Mouse (Mus musculus): ENCODE measurements around the gene Plac1.

GRCm38 (mm10) chrX:53161115-53161514 lies 78.8 kb downstream of the Plac1 start:
- TF ChIP-seq POLR2A (IDR thresholded peaks at IDR 0.05; ENCODE audit: extremely low read depth, insufficient read depth, low read length) (no peak), CTCF (IDR thresholded peaks at IDR 0.05; ENCODE audit: low read depth, low read length) (no peak)

Data from liver, adult 2 months (tissue).